Mouse (Mus musculus) frontal cortex, postnatal 10 days (tissue): ENCODE results near the gene Dock4.

Source experiments
- DNase-seq, 2 experiments: peaks; one replicate each; pipeline ENCODE4 v3.0.0; 2022; ENCODE audit warnings: low spot score in 2 of 2, mixed read lengths in 1 of 2

Gene Dock4

DNA sequence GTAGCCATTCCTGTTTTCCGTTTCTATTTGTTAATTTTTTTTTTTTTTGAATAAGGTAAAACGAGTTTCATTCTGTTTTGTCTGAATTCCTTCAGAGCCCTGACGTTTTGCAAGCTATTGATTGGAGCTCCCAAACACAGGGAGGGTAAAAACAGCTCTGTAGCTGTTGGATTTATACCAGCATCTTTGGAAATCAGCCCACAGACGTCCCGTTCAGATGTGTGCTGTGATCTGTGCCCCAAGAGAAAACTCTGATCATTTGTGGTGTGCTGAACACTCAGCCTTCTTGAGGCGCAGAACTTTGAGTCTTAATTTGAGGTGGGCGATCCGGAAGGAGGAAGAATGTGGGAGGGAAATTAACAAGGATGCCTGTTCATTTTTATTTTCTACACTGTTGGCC is 62.7 kb downstream of the Dock4 start:
- DNase-seq = no peak

DNA sequence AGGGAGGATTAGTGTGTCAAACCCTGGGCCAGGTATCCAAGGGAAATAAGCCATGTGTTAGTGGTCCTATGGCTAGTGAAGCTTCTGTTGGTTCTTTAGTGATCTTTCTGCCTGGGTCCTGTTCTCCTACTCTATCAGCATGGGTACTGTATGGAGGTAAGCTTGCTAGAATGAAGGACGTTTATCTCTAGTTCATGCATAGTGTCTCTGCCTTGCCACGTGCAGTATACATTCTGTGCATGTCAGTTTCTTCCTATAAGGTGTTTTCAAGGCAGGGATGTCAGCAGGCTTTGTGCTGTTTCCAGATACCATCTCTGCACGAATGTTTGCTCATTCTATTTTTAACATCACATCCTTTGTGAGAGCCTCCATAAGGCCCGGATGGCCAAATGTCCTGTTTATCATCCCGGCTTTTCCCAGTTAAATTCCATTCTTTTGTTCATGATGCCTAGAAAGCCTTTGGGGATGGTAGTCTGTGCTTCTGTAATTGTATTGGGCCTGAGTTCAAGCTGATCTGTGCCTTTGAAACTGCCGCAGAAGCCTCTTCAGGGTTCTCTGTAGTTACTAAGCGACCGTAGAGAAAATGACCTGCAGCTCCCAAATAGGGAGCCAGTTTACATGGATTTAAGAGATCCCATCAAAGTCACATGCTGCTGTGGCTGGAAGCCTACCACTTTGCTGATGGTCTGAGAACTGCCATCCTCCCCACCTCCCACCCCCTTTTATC is 66.1 kb downstream of the Dock4 start:
- DNase-seq = no peak

DNA sequence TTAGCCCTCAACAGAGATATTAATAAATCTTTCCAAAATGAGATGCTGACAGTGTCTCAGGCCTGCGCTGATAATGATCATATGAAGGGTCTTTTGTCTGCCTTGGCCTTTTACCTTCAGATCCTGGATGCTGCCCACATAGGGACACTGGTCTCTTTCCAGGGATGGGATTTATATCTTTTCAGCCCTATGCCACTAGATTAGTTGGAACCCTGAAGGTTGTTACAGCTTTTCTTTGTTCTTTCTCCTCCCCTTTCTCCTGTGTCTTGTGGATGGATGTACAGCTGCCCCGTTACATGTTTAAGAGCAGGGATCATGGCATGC is 66.6 kb downstream of the Dock4 start:
- no peak for DNase-seq

DNA sequence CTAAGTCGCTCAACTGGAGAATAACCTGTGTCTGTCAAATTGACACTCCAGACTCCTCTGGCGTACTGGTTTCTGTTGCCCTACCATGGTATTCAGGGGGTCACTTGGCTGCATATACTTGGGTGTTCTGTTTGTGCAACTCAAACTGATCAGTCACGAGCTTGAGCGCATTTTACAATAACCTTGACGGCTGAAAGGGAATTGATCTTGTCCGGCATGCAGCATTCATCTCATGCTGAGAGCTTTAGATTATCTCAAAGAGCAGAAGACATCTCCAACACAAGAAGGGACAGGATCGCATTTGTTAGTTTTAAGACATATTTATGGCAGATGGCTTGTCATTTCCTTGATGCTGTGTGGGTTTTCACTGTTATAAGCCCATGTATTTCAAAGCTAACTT is 67.2 kb downstream of the Dock4 start:
- no peak for DNase-seq

DNA sequence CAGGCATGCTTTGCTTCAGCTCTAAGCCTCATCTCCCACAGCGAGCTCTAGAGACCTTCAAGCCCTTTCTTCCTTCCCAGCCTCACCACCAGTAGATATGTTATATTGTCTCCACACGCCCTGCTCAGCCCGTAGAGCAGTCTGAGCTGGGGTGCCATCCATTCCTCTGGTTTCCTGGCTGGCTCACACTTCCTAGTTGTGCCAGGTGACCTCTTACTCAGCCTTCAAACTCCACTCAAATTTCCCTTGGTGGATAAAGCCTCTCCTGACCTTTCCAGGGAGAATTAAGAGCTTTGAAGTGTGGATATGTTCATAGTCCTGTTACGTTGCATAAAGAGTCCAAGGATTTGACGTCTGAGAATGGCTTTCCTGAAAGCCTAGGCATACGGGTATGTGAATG is 68.3 kb downstream of the Dock4 start:
- no peak for DNase-seq

DNA sequence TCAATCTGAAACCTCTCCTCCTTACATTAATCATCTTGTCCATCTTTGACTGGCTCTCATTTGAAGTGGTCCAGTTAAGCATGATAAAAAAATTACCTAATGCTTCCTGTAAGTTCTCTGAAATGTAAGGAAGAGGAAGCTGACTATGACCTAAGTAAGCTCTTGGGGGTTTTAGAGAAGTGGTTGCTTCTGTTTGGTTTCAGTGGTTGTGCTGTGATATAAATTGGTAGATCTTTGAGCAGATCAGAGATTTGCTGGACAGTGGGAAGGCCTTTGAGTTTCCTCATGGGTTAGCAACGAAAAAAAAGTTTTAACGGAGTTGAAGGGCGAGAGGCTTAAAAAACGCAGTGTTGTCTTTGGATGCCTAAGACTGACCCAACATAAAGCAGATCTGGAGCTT is 76.7 kb downstream of the Dock4 start:
- no peak for DNase-seq

DNA sequence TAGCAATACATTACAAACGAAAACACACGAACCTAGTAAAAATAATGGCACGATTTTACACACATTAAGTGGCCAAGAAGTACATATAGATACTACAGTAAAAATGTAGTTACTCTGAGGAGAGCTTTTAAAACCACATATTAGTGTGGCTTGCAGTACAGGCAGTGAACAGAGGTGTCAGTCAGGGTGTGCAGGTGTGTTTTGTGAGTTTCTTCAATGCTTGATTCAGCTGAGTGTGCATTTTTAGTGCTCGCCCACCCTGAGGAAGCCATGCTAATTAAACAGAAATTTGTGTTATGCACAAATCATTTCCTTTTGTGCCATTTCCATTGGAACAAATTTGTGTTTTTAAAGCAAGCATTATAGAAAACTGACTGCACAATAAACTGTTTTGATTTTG is 77.3 kb downstream of the Dock4 start:
- DNase-seq = no peak

DNA sequence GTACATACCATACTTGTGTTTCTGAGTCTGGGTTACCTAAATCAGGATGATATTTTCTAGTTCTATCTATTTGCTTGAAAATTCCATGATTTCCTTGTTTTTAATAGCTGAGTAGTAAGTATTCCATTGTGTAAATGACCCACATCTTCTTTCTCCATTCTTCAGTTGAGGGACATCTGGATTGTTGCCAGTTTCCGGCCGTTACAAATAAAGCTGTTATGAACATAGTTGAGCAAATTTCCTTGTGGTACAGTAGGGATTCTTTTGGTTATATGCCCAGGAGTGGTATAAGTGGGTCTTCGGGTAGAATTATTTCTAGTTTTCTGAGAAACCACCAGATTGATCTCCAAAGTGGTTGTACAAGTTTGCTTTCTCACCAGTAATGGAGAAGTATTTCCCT is 79.3 kb downstream of the Dock4 start:
- no peak for DNase-seq

DNA sequence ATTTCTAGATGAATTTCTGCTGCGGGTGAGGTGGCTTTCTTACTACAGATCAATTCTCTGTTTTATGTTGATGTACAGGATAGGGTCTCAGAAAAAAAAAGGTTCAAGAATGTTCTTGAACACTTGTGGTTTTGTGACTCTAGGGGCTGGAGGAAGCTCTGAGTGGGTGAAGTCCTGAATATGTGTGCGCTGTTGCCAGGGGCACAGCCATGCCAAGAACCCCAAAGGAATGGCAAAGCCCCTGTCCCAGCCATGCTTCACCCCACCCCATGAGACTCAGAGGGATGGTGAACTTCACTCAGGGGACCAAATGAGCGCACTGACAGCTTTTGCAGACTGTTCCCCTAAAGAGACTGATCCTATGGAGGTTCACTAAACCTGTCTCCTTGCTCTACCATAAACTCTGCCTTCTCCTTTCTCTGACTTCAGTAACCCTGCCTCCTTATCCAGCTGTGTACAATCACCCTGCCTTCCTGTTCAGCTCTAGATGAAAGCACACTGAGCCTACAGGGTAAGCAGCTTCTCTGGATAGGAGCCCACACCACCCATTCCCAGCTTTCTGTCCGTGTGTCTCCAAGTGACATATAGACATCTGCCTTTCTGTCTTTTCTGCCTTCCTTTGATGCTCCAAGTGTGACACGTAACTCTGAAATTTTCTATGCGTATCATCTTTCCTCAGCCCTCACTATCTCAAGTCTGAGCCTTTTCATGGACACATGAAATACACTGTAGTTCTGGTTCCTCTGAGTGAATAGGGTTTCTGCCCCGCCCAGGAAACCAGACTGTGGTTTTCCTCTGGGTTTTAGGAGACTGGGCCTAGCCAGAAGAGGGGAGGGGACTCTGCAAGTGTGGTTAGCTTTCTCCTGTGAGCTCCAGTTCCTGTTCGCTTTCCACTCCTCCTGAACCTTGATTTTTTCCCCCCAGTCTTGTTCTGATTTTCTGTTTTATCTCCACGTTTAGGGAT is 90.2 kb downstream of the Dock4 start:
- no peak for DNase-seq

DNA sequence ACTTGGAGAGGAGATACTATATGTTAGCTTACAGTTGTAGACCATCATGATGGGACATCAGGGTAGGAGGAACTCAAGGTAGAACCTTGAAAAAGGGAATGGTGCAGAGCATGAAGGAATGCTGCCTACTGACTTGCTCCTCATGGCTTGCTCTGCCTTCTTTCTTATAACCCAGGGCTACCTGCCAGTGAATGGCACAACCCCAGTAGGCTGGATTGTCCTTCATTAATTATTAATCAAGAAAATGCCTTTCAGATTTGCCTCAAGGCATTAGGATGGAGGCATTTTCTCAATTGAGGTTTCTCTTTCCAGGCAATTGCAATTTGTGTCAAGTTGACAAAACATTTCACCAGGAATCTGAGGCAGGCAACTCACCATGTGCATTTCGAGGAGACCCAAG is 92.1 kb downstream of the Dock4 start:
- DNase-seq = no peak

DNA sequence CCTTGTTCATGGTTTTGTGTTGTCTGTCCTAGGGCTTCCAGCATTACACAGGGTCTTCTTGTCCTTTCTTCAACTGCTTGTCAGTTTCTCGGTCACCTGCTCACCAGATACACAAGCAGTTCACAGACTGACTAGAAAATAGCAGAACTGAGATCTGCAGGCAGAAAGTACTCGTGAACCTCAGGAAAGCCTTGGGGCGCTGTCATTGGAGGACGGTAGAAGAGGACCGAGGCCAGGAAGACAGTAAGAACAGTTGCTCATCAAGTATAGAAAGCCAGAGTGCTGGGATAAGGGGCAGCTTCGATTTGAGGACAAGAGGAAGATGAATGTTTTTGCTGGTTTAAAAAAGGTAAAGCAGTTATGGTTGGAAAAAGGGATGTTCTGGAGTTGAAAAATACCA is 92.6 kb downstream of the Dock4 start:
- no peak for DNase-seq

DNA sequence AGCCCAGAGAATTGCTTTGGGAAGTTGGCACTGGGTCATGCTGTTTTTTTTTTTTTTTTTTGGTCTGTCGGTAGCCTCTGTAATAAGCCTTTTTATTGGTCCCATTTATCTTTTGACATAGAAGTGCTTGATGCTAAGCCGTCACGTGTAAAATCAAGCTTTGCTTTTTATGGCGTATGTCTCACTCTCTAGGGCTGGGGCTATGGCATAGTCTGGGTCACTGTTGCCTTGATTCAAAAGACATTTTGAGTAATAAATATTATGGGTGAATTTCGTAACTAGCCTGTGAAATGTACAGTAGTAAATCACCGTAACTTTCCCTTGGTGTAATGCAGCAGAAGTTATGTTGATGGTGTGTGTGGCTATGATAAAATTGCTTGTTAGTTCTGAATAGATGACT is 93.0 kb downstream of the Dock4 start:
- DNase-seq = no peak

DNA sequence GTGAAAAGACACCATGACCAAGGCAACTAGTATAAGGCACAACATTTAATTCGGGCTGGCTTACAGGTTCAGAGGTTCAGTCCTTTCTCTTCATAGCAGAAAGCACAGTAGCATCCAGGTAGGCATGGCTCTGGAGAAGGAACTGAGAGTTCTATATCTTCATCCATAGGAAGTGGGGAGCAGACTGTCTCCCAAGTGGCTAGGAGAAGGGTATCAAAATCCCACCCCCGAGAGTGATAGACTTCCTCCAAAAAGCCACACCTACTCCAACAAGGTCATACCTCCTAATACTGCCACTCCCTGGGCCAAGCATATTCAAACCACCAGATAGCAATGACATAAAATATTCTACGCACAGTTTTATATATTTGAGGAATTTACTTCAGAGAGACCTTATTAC is 98.5 kb downstream of the Dock4 start:
- no peak for DNase-seq

DNA sequence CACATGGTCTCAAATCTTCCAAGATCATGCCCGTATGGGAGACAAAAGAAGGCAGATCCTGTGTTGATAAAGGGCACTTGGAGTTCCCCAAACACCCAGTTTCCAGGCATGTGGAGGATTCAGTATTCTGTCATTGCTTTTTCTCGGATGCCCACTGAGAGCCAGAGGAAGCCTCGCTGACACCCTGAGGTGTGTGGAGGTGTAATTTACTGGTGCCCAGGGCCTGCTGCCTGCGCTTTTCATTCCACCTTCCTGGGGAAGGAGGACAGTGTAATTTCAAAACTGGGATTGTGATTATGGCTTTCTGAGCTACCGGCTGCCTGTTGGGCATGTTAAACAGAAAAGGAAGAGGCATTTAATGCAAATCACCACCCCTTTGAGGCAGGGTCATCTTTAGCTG is 101.1 kb downstream of the Dock4 start:
- no peak for DNase-seq

DNA sequence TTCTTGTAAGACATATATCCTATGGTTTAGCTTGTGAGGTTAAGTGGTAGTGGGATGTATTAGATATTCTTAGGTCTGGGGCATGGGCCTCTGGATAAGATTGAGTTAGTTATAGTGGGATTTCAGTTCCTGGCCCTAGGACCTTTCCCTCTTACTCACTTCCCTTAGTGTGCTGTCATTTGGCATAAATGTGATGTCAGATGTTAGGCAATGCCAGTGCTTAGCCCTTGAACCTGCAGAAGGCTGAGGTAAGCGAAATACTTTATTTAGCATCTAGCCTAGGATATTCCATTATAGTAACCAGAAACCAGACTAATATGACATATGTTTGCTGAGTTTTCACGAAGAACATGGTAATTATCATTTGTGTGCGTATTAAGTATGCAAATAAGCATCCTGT is 105.6 kb downstream of the Dock4 start:
- no peak for DNase-seq

DNA sequence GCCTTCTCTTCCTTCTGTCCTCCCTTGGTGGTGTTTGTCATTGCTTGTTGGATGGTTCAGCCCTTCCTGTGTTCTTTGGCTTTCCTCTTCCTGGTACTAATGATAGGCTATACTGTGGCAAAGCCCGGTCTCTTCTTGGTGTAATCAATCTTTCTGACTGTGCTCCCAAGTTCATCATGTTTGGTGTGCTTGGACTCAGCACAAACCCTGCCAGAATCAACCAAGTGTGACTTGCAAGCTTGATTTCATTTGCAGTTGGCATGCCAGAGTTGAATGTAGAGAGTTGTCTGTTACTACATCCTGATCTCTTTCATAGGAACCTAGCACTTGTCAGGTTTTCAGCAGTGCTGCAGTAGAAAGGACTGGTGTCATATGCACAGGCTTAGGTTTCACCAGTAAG is 106.4 kb downstream of the Dock4 start:
- DNase-seq = no peak

DNA sequence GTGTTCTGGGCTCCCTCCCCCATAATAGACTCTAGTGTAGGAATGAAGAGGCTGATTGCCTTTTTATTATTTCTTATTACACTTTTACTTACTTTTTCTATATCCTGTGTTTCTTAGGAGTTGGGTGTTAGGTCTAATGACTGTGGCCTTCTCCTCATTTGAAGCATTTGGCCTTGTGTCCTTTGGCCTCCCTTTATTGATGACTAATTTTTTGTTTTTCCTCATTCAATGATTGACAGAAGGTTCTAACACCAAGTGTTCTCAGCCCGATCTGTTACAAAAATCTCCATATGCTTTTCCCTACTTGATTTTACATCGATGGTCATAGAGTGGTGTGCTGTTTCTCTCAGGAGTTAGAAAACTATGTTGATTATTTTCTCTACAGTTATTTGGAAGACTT is 108.2 kb downstream of the Dock4 start:
- no peak for DNase-seq

DNA sequence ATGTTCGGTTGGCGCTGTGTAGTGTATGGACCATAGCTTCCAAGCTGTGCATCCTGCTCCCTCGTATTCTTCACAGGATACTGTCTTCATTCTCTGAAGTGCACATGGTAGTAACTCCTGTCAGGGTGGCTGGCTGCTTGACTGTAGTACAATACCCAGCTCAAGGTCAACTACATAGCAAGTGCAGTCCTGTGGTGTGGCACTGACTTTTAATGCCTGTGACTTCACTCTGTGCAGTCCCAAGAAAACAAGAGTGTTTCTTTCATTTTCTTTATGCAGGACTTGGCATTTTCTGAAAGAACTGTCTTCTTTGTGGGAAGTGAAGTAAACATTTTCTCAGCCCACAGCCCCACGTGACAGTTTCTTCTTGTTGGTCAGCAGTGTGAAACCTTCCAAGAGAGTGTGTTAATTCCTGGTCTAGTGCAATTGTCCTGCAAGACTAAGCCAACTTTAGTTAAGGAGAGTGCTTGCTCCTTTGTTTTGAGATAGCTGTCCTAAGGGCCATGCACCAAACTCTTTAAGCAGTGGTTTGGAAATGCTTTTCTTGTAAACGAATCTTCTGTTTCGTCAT is 109.3 kb downstream of the Dock4 start:
- no peak for DNase-seq

DNA sequence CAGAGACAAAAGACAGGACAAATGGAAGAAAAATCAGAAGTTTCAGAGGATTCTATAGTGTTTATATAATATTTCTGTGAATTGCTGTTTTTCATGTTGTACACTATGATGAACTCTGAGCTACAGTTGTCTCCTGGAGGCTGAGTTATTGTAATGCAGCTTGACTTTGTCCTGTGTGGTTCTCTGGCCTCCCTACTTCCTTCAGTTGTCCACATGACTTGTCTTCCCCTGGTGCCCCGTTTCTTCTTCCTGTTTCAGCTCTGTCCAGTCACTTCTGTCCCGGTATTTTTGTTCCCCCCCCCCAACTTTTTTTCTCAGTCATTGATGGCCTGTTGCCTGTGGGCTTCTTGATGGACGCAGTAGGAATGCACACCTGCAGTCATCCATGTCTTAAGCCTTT is 112.8 kb downstream of the Dock4 start:
- DNase-seq = no peak

DNA sequence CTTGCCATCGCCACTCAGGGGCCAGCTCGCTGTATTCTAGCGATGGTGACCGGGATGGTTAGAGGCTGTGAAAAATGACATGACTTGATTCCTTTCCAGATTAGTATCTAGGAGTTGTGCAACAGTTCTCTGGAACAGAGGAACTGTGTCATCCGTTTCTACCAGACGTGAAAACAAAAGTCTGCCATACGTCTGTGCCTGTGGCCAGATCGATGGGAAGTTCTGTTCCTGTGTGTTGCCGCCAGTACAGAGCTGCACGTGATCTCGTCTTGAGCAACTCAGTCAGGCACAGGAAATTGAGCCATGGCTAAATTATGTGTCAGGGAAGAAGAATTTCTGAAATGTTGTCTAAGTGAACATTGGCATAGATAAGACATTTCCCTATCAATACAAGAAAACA is 113.4 kb downstream of the Dock4 start:
- DNase-seq = no peak

DNA sequence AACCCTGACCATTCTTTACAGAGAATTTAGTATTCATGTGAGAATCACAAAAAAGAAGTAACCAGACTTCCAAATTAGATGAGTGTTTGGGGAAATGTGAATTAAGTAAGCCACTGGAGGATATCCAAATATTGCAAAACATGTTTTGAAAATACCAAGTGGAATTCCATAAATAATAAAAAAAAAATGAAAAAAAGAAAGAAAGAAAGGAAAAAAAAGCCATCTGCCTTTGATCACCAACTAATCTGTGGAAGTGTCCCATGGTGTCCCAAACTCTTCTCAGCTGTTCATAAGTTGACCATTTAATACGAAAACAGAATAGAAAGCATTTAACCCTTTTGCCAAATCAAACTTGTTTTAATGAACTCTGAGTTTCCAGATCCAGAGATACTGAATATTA is 118.0 kb downstream of the Dock4 start:
- DNase-seq = no peak

DNA sequence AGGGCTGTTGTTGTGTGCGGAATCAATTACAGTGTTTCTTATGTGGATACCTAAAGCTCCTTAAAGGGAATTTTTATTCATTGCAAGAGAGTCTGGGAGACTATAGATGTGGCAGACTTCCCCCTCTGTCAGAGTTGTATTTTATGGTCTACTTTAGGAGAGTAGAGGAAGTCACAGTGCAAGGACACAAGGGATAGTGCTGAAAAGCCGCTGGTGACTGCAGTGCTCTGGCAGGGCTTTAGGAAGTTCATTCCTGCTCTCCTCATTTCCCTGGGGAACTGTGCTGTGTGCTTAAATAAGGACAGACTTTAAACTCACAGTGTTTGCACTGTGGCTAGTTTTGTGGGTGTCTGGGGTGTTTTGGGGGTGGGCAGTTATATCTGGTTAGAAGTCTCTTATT is 118.5 kb downstream of the Dock4 start:
- DNase-seq = no peak

DNA sequence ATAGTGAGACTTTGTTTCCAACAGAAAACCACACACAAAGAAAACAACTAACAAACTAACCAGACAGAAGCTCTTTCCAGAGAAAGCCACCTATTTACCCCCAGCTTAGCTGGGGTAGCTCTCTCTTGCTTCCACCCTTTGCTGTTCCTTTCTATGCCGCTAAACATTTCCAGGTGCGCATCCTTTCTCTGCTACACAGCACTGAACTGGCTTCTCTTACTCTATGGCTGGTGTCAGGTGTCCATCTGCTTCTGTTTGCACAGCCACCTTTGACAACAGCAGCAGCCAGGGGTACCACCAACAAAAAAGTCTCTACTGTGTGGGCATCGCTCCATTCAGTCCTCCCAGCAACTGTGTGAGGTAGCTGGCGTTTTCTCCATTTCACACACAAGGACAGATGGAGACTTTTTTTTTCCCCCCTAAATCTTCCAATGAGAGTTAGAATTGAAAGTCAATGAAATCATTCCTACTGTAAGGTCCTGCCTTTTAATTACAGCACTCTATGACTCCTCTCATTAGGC is 122.7 kb downstream of the Dock4 start:
- DNase-seq = no peak
